Mouse (Mus musculus): ENCODE measurements around the gene Gm45337.
"Not testable (repeated sequence)": the region's sequence is repeated elsewhere in the genome, so short reads cannot be mapped to it uniquely, and the experiment has no call there.

The Gm45337 gene

DNA sequence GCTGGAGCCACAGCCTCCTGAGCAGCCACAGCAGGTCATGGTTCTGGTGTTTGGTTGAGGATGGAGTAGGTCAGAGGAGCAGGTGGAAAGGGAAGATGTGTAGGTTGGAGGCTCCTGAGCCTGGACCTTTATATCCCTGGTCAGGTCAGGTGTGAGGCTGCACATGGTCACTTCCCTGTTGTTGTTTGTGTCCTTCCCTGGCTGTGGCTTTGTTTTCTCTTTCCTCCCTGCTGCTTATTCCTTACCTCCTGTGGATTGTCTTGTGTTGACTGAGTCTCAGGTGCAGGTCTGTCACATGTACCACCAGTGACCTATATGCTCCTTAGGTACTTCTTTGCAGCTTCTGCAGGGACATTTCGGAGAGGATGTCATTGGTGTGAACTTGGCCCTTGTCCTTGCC lies at the start of gene Gm45337:
Gm45337 (minus strand) TSS at position 101 of the 400 bp plus-strand sequence.
- no peak for DNase-seq (ENCODE audit: low spot score in 2 of 2)

DNA sequence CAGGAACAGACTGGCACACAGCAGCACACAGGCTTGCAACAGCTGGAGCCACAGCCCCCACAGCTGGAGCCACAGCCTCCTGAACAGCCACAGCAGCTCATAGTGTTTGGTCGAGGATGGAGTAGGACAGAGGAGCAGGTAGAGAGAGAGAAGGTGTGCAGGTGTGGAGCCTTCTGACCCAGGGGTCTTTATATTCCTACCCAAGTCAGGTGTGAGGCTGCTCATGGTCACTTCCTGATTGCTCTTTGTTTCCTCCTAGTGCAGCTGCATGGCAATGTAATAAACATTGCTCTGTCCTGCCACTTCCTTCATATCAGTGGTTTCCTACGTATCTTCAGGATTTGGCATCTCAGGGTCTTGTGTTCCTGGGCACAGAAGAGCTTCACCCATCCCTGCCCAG lies 45.9 kb upstream of the Gm45337 start, which contains the start of gene Gm10153:
Gm10153 (minus strand) TSS at position 101 of the 400 bp plus-strand sequence.
- DNase-seq (ENCODE audit: low spot score in 2 of 2): no peak

DNA sequence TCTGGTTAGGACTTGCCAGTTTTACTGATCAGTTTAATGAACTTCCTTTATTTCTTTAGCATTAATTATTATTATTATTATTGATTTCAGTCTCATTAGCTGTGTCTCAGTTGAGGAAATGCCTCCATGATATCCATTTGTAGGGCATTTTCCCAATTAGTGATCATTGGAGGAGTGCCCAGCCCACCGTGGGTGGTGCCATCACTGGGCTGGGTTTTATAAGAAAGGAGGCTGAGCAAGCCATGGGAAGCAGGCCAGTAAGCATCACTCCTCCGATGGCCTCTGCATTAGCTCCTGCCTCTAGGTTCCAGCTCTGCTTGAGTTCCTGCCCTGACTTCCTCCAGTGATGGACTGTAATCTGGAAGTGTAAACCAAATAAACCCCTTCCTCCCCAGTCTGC lies 43.7 kb upstream of the Gm45337 start:
- no peak for DNase-seq (ENCODE audit: low spot score in 2 of 2)

DNA sequence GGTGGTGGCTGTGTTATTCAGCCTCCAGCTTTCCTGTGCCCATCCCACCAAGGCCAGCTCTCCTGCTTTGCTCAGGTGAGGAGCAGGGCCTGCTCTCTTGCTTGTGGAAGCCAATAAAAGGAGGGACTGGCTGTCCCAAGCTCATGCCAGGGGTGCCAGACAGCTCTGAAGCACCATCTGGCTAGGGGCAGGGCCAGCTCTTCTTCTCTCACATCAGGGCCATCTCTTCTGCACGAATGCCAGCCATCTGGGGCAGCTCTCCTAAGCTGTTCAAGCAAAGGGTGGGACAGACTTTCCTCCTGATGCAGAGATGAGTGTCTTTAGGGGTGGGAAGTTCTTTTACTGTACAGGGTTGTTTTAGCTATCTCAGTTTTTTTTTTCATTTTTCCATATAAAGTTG lies 36.6 kb upstream of the Gm45337 start:
- no peak for DNase-seq (ENCODE audit: low spot score in 2 of 2)

DNA sequence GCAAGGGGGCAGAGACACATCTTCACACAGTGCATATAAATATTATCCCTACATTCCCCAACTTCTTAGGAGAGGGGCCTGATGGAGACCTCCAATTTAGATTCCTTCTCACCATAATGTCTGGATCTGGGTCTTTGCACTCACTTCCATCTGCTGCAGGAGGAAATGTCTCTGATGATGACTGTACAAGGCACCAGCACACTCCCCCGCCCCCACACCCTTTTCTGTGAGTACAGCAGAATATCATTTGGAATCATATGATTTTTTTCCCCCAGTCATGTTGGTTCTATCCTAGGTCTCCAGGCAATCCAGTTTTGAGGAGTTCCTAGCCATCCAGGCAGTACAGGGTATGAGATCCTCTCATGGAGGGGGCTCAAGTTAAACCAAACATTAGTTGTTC lies 34.3 kb upstream of the Gm45337 start:
- DNase-seq (ENCODE audit: low spot score in 2 of 2): no peak

DNA sequence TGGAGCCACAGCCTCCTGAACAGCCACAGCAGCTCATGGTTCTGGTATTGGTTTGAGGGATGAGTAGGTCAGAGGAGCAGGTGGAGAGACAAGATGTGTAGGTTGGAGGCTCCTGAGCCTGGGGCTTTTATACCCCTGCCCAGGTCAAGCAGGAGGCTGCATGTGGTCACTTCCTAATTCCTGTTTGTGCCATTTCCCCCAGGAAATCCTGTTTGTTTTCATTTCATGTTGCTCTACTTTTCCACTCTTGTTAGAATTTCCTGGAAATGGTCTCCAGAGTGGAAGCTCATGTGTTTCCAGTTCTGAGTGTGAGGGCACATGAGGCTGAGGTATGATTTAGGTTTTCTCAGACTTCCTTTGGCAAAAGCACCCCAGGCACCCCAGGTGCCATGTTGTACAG lies 31.5 kb upstream of the Gm45337 start, which contains the start of gene Krtap5-2:
Krtap5-2 (minus strand) TSS at position 101 of the 400 bp plus-strand sequence.
- not testable (repeated sequence) for DNase-seq (ENCODE audit: low spot score in 2 of 2)

DNA sequence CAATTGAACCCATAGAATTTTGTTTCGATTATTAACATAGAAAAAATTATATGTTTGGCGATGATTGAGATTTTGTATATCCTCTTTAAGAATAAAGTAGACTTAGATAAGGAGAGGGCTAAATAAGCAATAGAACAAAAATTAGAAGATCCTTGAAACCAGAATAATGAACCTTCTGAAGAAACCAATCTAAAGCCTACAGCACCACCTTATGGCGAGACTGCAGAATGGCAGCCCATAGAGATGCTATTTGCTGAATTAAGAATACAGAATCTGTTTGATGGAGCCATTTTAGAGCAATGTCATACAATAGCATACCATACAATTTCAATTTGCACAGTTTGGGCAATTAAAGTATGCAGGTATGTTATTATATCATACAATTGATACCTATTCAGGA lies 25.4 kb upstream of the Gm45337 start:
- no peak for DNase-seq (ENCODE audit: low spot score in 2 of 2)

DNA sequence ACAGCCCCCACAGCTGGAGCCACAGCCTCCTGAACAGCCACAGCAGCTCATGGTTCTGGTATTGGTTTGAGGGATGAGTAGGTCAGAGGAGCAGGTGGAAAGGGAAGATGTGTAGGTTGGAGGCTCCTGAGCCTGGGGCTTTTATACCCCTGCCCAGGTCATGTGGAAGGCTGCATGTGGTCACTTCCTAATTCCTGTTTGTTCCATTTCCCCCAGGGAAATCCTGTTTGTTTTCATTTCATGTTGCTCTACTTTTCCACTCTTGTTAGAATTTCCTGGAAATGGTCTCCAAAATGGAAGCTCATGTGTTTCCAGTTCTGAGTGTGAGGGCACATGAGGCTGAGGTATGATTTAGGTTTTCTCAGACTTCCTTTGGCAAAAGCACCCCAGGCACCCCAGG lies 21.2 kb upstream of the Gm45337 start, which contains the start of gene Gm4553:
Gm4553 (minus strand) TSS at position 101 of the 400 bp plus-strand sequence.
- DNase-seq (ENCODE audit: low spot score in 2 of 2): peak in 1 of 2 experiments; percentile 25

DNA sequence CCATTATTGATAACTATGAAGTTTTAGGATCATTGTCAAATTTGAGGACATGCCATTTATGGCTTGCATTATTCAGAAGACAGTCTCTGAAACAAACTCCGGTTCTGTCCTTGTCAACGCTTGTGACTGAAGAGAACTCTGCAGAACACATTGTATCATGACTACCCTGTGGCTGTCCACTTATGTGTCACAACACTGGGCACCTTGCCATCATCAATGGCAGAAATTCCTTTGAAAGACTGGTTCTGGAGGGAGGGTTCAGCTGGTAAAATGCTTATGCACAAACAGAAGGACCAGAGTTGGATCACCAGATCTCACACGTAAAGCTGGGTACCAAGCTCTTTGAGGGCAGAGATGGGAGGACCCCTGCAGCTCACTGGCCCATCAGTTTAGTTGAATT lies 15.0 kb upstream of the Gm45337 start:
- DNase-seq (ENCODE audit: low spot score in 2 of 2): no peak

DNA sequence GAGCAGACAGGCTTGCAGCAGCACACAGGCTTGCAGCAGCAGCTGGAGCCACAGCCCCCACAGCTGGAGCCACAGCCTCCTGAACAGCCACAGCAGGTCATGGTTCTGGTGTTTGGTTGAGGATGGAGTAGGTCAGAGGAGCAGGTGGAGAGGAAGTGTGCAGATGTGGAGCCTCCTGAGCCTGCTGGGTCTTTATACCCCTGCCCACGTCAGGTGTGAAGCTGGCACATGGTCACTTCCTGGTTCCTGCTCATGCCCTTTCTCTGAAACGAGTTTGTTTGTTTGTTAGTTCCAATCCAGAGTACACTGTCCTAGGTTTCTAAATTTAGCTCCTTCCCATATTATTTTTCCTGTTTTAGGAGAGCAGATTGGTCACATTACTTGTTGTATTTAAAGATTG lies 12.6 kb upstream of the Gm45337 start, which contains the start of gene Gm29735:
Gm29735 (minus strand) TSS at position 101 of the 400 bp plus-strand sequence.
- not testable (repeated sequence) for DNase-seq (ENCODE audit: low spot score in 2 of 2)

DNA sequence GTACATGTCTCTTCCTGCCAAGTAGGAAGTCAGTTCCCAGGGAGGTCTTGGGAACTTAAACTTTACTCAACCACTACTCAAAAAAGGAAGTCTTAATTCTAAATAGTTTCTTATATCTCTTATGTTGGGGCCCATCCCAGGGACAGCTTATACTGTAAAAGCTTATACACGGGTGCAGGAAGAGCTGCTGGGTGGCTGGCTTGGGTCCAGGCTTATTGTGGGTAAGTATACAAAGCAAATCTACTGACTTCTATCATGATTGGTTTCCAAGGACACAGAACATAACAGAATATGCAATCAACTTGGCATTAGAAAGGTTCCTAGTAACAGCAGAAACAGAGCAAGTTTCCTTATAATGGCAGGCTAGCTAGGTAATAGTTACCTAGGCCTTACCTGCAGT lies 10.9 kb upstream of the Gm45337 start:
- DNase-seq (ENCODE audit: low spot score in 2 of 2): no peak

DNA sequence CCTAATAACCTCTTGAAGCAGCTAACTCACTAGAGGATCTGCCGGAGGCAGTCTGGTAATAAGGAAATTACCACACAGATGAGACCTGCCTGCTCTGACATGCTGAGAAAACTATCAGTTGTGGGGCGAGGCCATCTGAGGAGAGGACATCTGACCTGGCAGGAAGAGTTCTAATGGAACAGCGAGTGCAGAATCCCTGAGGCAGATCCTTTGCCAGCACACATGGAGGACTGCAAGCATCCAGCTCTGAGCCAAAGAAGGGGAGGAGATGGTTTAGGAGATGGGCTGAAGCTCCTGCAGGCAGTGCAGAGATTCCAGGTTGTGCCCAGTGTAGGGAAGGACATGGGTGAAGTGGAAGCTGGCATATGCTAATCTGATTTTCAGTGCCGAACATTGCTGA lies 7.8 kb upstream of the Gm45337 start:
- DNase-seq (ENCODE audit: low spot score in 2 of 2): no peak

DNA sequence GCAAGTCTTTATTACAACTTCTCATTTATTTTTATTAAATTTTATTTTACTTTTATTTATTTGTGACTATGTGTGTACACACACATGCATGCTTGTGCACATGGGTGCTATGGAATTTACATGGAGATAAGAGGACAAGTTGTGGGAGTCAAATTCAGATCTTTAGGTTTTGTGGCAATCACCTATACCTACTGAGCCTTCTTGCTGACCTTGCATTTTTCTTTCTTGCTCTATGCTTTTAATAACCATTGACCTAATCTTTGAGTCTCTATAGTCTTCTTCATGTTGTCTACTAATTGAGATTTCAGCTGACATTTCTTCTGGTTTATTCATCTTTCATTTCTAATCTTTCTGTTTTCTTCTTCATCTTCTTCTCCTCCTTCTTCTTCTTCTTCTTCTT lies 4.2 kb upstream of the Gm45337 start:
- no peak for DNase-seq (ENCODE audit: low spot score in 2 of 2)

DNA sequence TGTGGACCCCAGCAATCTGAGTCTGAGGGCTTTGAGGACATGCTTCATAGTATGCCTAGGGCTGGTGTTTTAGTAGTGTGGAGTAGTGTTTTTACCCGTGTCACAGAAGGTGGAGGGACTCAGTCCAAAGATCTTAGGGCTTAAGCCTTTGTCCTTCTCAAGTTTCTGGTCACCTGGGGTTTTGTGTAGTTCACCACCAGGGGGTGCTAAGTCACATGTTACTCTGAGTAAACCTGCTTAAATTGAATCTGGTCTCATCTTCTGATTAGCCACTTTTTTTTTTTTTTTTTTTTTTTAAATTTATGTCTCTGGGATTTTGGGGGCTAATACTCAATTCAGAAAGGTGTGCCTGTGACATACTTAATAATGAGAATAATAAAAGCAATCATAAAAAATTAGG lies 1.6 kb upstream of the Gm45337 start:
- no peak for DNase-seq (ENCODE audit: low spot score in 2 of 2)

DNA sequence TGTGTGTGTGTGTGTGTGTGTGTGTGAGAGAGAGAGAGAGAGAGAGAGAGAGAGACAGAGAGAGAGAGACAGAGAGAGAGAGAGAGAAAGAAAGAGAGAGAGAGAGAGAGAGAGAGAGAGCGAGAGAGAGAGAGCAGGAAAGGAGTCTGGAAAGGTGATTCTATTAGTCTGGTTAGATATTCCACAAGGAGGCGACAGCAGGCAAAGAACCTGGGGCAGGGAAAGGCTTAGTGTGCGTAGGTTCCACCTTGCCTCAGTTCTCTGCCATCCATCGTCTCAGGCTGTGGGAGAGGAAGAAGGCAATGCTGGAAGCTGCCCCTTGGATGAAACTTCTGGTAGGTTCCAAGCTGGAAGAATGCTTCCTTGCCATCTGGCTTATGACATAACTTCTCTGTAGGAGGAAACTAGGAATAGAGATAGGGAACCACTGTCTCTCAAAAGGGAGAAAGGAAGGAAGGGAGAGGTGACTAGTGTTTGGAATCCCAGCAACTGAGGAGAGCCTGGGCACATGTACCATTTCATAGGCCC lies 1.1 kb upstream of the Gm45337 start:
- no peak for DNase-seq (ENCODE audit: low spot score in 2 of 2)

DNA sequence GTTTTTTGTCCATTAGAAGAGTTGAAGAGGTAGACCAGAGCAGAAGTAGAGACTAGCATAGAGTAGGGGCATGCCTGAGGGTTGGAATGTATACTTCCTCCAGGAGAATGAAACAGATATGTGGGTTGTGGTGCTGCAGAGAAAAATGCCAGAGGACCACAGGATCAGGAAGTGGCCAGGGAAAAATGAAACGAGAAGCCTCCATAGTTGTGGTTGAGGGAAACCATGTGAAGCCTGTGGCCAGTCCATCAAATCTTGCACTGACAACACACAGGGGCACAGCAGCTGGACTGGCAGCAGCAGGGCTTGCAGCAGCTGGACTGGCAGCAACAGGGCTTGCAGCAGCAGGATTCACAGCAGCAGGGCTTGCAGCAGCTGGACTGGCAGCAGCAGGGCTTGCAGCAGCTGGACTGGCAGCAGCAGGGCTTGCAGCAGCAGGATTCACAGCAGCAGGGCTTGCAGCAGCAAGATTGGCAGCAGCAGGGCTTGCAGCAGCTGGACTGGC lies 849 bp downstream of the Gm45337 start:
- not testable (repeated sequence) for DNase-seq (ENCODE audit: low spot score in 2 of 2)

DNA sequence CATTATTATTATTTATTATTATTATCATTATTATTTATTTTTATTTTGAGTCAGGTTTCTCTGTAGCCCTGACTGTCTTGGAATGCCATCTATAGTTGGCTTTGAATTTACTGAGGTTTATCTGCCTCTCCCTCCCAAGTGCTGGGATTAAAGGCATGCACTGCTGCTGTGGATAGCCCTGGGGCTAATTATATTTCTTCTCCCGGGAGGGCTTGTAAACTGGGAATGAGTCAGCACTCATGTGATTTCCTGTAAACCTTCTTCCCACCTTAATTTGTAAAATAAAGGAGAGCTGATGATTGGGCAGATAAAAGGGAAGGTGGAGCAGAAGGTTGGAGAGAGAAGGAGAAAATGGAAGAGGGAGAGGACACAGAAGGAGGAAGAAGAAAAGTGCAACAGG lies 3.7 kb downstream of the Gm45337 start:
- no peak for DNase-seq (ENCODE audit: low spot score in 2 of 2)

DNA sequence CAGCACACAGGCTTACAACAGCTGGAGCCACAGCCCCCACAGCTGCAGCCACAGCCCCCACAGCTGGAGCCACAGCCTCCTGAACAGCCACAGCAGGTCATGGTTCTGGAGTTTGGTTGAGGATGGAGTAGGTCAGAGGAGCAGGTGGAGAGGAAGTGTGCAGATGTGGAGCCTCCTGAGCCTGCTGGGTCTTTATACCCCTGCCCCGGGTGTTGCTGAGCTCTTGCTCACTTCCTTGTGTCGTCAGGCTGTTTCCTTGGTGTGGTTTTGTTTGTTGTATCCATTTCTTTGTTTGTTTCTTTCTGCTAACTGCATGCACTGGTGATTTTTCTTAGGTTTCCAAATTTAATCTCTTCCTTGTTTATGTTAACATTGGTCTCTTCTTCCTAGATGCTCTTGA lies 8.5 kb downstream of the Gm45337 start, which contains the start of gene Gm39115:
Gm39115 (minus strand) TSS at position 101 of the 400 bp plus-strand sequence.
- not testable (repeated sequence) for DNase-seq (ENCODE audit: low spot score in 2 of 2)

DNA sequence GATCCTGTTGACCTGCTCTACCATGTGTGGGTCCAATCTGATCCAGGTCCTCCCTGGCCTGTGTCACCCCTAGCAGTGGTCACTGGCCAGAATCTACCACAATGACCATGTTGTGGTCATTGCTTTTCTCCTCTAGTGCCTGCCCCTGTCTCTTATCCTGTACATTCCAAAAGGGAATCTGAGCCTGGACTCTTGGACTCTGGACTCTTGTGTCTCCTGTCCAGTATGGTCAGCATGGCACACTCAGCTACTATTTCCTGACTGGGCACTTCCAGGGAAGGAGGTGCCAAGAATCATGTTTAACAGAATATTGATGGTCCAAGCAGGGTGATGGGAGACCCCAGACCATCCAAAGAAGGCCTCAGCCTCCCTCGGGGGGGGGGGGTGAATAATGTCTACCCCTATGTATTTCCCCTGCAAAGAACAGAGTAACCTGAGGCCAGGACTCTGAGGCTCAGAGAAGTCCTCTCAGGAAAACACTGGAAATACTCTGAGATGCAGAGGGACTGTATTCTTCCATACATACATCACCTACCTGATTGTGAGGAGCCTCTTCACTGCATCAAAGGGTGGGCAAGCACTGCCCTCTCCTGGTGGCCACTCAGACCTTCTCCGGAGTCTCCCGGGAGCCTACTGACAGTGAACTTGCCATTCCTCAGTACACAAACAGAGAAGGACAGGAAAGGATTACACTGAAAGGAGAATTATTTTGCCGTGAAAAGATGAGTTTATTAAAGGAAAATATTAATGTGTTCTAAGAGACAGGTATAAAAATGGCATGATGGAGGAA lies 10.0 kb downstream of the Gm45337 start:
- DNase-seq (ENCODE audit: low spot score in 2 of 2): no peak

DNA sequence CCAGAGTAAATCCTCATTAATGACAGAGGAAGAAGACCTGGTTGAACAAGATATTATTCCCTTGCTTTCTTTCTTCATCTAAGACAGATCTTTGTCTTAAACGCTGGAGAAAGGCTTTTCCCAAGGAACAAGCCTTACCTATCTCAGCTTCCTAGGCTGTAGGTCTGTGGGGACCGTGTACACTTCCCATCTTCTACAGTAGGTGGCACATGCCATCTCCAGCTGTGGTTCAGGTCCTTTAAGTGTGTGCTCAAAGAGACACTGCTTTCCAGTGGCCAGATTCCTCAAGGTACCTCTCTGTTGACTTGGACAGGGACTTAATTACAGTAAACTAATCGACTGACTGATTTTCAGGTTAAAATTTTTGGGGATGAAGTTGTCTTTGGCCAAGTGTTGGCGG lies 15.6 kb downstream of the Gm45337 start:
- DNase-seq (ENCODE audit: low spot score in 2 of 2): no peak

DNA sequence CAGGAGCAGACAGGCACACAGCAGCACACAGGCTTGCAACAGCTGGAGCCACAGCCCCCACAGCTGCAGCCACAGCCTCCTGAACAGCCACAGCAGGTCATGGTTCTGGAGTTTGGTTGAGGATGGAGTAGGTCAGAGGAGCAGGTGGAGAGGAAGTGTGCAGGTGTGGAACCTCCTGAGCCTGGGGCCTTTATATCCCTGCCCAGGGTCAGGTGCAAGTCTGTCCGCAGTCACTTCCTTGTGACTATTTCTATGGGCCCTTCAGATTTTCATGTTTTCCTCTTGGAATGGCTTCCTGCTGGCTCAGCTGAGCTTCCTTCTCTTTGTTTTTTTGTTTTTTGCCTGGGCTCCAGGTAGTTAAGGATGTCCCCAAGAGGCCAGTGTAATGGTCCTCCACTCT lies 23.8 kb downstream of the Gm45337 start, which contains the start of gene Gm45618:
Gm45618 (minus strand) TSS at position 101 of the 400 bp plus-strand sequence.
- DNase-seq (ENCODE audit: low spot score in 2 of 2): not testable (repeated sequence)

DNA sequence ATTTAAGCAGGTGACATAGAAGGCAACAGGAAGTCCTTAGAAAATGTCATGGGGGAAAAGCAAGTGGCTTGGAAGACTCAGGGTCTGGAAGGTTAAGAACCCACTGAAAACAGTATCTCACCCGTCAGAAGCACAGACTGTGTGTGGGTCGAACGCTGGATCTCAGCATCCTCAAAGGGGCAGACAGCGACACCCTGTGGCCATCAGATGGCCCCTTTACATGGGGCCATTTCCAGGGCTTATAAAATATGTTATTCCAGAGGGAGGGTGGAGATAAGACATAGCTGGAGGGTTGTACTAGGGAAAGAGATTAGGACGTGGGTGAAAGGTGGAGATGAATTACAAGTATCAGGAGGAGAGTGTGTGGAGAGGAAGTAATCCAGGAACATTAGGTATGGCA lies 24.8 kb downstream of the Gm45337 start:
- DNase-seq (ENCODE audit: low spot score in 2 of 2): no peak

DNA sequence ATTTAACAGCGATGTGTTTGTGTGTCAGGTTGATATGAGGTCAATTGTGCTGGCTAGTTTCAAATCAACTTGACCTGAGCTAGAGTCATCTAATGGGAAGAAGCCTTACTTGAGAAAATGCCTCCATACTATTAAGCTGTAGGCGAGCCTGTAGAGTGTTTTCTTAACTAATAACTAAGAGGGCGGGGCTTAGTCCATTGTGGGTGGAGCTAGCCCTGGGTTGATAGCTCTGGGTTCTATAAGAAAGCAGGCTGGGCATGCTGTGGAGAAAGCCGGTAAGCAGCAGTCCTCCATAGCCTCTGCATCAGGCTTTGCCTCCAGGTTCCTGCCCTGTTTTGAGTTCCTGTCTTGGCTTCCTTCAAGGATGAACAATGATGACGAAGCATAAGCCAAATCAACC lies 39.7 kb downstream of the Gm45337 start:
- no peak for DNase-seq (ENCODE audit: low spot score in 2 of 2)
